Mouse (Mus musculus) urinary bladder, postnatal 10 days (tissue): ENCODE results near the gene Col5a1.

Experiments used
- DNase-seq: peaks from one replicate; pipeline ENCODE4 v3.0.0; 2022; ENCODE audit warnings: low spot score

Gene Col5a1

GRCm38 (mm10) chr2:27886608-27887460 is 609 bp downstream of the Col5a1 start:
- DNase-seq = no peak

DNA sequence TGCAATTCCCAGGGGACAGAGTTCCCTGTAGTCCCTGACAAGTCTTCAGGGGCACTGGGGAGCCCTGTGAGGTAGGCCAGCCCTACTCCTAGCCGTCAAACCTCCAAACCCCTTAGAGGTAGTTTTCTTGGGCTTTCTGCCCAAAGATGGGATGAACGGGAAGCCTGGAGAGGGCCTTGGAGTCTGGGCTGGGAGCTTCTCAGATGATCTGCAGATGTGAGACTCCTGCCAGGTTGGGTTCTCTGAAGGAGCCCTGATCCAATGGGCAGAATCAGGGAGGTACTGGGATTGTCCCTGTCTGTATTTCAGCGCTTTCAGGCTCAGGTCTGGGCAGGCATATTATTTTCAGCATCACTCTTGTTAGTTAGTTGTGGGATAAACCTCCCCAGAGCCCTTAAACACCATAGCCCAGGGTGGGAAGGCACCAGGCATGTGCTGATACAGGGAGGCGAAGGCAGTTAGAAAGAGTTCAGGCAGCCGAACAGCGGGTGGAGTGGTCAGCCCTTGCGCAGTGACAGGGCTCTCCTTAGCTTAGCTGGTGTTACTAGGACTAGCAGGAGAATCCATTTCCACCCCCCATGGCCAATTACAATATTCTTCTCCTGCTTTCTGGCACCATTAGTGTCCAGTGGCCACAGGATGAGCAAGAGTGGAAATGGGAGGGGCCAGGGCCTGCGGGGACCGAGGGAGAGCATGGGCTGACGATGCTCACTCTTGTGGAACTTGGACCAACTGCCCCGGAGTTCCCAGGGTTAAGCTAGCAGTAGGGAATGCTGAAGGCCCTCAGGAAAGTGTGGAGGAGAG is 1.4 kb downstream of the Col5a1 start:
- no peak for DNase-seq

GRCm38 (mm10) chr2:27888603-27889545 is 2.6 kb downstream of the Col5a1 start:
- DNase-seq = no peak

DNA sequence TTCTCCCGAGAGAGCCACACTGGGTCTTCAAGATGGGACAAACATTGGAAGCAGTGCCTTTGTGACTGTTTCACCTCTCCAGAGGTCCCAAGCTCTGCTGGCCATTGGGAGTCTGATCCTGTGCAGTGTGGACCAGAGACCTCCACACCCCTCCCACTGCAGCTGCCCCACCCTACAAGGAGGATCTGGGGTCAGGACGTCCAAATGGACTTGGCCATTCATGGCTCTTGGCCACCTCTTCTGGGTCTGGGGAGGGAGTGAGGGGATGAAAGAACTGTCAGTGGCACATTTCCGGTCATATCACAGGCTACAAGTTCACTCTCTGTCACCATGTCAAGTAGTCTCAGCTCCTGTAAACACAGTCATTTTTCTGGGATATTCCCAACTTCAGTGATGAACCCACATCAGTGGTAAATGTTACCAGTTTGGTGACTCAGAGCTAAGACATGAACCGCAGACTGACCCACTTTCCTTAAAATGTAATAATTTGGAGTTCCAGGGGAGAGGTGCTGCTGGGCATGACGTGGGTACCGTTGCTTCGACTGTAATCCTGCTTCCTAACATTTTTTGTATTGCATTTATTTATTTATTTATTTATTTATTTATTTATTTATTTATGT is 5.8 kb downstream of the Col5a1 start:
- DNase-seq = no peak

DNA sequence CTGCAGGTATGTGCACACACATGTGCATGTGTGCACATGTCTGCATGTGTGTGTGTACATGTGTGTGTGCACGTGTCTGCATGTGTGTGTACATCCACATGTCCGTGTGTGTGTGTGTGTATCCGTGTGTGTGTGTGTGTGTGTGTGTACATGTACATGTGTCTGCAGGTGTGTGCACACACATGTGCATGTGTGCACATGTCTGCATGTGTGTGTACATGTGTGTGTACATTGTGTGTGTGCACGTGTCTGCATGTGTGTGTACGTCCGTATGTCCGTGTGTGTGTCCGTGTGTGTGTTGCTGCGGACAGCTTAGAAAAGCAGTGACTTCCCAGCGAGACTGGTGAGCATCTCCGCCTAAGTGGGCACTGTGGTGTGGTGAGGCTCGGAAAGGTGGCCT is 6.8 kb downstream of the Col5a1 start:
- DNase-seq = no peak

DNA sequence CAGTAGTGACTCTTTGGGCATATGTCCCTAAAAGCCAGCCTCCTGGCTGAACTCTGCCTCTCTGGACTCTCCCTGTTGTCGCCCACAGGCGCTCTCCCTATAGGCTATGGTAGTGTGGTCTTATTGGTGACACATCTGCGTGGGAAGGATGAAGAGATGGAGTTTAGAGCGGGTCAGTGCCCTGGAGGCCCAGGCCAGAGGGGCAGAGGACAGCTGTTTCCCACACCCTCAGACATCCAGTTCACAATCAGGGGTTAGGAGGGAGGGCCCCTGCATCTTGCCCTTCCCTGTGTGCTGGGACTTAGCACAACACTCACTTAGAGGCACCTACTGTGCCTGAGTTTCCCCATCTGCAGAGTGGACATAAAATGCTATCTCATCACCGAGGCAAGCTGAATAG is 8.8 kb downstream of the Col5a1 start:
- no peak for DNase-seq

DNA sequence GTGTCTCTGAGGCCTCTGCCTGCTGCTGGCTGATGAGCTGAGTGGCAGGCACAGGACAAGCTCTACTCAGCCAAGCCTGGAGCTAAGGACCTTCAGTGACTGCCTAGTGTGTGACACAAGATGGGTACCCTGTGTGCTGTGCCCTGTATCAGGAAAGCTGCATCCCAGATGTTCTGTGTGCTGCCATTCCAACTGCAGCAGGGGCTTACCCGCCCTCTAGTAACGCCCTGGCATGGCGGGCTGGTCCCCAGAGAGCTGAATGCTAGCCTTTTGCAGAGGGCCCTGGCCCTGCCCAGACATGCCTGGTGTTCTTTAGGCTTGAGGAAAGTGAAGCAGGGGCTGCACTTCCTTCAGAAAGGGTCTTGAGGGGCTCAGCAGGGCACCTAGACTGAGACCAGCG is 9.4 kb downstream of the Col5a1 start:
- no peak for DNase-seq

DNA sequence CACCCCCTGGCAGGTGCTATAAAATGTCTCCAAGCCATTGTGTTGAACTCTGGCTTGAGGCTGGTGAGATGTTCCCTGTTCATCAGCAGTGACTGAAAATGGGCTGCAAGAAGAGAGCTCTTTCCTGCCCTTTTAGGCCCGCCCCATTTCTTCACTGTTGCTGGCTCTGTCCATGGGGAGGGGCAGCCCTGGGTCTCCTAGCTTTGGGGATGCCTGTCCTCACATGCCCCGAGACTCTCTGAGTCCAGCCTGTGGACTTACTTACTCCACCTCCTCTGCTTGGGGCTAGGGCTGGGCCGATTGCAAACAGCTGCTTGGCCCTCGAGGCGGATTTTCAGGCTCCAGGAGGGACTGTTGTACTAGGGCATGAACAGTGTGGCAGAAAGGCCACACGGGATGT is 10.9 kb downstream of the Col5a1 start:
- DNase-seq = no peak

GRCm38 (mm10) chr2:27899894-27900293 is 13.7 kb downstream of the Col5a1 start:
- DNase-seq = no peak

GRCm38 (mm10) chr2:27901076-27901475 is 14.9 kb downstream of the Col5a1 start:
- DNase-seq = no peak

DNA sequence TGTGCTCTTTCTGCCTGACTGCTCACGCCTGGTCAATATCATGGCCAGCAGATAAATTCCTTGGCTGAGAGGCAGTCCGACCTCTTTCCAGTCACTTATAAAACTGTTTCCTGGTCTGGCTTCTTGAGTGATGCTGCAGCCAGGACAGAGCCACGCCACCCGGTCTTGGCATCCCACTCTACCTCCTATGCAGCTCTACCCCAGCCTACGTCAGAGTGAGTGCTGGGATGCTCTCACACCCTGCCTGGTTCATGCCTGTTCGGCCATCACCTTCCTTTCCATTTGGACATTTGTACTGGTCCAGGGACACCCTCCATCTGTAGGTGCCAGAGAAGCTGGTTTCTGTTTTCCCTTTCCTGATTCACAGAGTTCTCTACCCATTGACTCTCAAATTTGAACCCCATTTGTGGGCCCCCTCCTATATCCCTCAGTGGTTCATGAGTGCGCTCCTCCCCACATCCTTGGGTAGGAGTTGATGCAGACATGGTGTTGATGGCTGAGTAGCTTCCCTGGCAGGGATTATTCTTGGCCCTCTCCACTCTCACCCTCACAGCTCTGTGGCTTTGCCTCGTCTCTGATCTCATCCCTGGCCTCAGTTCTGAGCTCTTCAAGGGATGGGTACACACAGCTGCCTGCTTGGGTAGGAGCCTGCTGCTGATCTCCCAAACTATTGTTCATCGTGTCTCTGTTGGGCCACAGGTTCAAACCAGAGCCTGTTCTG is 15.5 kb downstream of the Col5a1 start:
- DNase-seq = no peak

- no peak for DNase-seq
Measured at GRCm38 (mm10) chr2:27902318-27902717, 16.1 kb downstream of the Col5a1 start.

DNA sequence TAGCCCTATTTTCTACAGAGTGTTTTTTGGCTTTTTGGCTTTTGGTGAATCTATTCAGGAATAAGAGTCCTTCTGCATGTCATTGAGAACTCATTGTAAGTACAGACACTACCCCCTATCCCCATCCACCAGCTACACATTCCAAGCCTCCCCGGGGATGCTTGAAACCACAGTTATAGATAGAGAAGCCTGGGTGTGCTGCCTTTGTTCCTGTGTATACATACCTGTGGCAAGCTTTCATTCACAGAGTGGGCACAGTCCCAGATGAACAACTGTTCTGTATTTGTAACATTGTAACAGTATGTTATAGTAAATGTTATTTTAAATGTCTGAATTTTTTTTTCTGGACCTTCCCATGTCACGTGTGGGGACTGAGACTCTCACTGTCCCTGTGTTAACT is 19.2 kb downstream of the Col5a1 start:
- DNase-seq = no peak

DNA sequence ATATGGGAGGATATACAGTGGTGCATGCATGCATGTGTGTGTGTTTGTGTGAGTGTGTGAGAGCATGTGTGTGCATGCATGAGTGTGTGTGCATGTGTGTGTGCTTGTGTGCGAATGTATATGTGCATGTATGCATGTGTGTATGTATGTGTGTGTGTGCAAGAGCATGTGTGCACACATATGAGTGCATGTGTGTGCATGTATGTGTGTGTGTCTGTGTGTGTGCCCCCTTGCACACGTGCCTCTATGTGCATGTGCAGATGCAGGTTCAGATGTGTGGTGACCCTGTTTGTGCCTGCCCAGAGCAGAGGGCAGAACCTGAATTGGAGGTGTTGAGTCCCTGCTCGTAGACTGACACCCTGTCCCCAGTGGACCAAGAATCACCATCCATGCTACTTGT is 24.3 kb downstream of the Col5a1 start:
- no peak for DNase-seq

DNA sequence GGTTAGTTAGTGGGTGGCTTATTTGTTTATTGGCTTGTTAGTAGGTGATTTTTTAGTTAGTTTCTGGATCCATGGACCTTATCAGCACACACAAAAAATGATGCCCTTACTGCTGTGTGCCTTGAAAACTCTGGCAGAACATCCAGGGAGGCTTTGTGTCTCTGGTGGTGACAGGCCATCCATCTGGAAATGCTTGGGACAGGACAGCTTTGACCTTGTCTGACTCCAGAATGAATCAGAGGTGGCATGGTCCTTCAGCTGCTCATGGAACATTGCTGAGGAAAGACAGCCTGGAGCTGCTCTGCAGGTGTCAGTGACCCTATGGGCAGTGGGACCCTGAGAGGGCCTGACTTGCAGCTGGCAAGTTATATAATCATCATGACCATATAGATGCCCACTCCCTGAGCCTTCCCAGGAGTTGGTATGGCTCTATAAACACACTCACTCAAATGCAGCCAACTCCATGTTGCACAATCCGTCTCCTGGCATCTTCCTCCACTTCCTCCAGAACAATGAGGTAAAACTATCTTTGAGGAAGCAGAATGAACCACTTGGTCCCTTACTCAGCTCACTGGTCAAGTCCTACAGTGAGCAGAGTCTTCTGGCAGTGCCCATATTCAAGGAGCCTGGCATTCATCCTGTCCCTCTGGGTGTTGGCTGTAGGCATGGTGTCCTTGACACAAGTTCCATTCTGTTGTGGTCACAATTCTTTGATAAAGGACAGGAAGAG is 26.5 kb downstream of the Col5a1 start:
- no peak for DNase-seq

- DNase-seq = no peak
Measured at GRCm38 (mm10) chr2:27915726-27916125, 29.5 kb downstream of the Col5a1 start.

DNA sequence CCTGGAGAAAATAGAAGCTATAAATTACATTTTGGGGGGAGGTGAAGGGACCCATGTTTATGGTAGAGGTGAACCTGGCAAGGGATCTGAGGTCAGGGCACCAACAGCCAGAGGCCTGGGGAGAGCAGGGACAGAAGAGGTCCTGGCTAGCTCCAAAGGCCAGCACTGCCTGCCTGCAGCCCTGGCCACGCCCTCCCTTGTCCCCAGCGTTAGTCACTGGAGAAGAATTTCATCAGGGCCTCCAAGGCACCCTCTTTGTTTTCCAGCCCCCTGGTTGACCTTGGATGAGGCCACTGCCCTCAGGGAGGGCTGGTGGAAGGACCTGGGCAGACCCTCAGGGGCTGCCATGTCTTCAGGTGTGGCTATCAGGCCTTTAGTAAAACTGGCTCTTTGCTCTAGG is 30.1 kb downstream of the Col5a1 start:
- no peak for DNase-seq

DNA sequence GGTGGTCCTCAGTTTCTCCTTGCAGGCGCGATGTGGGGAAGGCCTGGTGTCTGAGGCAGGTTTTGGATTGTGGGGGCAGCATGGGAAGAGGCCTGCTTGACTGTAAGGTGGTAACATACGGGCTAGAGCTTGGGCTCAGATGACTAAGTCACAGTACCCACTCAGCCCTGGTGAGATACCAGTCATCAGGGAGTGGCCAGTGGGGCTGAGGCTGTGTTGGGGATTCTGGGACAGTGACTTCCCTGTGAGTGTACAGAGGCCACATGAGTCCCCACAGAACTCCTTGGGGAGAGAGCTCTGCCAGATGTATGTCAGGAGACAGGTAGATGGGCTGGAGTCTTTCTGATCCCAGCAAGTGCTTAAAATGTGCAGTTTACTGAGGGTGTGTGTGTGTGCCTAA is 31.0 kb downstream of the Col5a1 start:
- no peak for DNase-seq

- no peak for DNase-seq
Measured at GRCm38 (mm10) chr2:27918106-27918505, 31.9 kb downstream of the Col5a1 start.

- DNase-seq = no peak
Measured at GRCm38 (mm10) chr2:27919309-27919850, 33.2 kb downstream of the Col5a1 start.
